Mouse (Mus musculus) megakaryocyte, adult 5-6 weeks (primary cell): ENCODE results near the gene Dr1. TPM values are rescaled to one million over a fixed set of nuclear protein-coding genes. Genes with fewer than 3 reads are reported as not detected.

ENCODE experiments used
- total RNA-seq, 2 experiments: library from RNA; stranded (forward) in 1 of 2; stranded (reverse) in 1 of 2; fragments of 153-499, 151-499 nt in 1 of 2; fragments of 221-1000, 200-1000 nt in 1 of 2; gene quantifications; 2 replicates each; pipeline versions ENCODE4 v1.2.3 to v1.2.4; 2015 to 2017

The Dr1 gene
- total RNA-seq, 2 experiments from 2014 or later, result 116 to 178 TPM

Other genes with a start within 250 kb of the Dr1 start
- 32.5 and 36.9 TPM in 2 replicates for gene Mtf2, start 203.2 kb upstream of the Dr1 start, total RNA-seq (2015)
- 33.3 and 46.3 TPM in 2 replicates for gene Mtf2, start 203.2 kb upstream of the Dr1 start, total RNA-seq (2017)
- 80.3 and 94.6 TPM in 2 replicates for gene Tmed5, start 136.3 kb upstream of the Dr1 start, total RNA-seq (2015)
- gene Tmed5, start 136.3 kb upstream of the Dr1 start, total RNA-seq (2017), result 85.4 and 86.1 TPM in 2 replicates
- 7.2 and 7.9 TPM in 2 replicates for gene Ccdc18, start 136.0 kb upstream of the Dr1 start, total RNA-seq (2015)
- gene Ccdc18, start 136.0 kb upstream of the Dr1 start, total RNA-seq (2017), result 11.7 and 13.0 TPM in 2 replicates
- 2.7 and 2.9 TPM in 2 replicates for gene Pigg, start 43.7 kb downstream of the Dr1 start, total RNA-seq (2015)
- gene Pigg, start 43.7 kb downstream of the Dr1 start, total RNA-seq (2017), result 3.9 and 5.0 TPM in 2 replicates
- gene Gm42517, start 99.0 kb downstream of the Dr1 start, total RNA-seq (2015), result not detected in 2 replicates
- not detected in 2 replicates for gene Gm42517, start 99.0 kb downstream of the Dr1 start, total RNA-seq (2017)
- gene Pde6b, start 119.5 kb downstream of the Dr1 start, total RNA-seq (2015), result not detected in 2 replicates
- not detected in 2 replicates for gene Pde6b, start 119.5 kb downstream of the Dr1 start, total RNA-seq (2017)
- 197 and 209 TPM in 2 replicates for gene Atp5k, start 165.6 kb downstream of the Dr1 start, total RNA-seq (2015)
- gene Atp5k, start 165.6 kb downstream of the Dr1 start, total RNA-seq (2017), result 132 and 217 TPM in 2 replicates
- 8.7 and 9.5 TPM in 2 replicates for gene Mfsd7a, start 180.0 kb downstream of the Dr1 start, total RNA-seq (2015)
- 15.2 and 21.7 TPM in 2 replicates for gene Mfsd7a, start 180.0 kb downstream of the Dr1 start, total RNA-seq (2017)
- gene Pcgf3, start 192.3 kb downstream of the Dr1 start, total RNA-seq (2015), result 13.0 and 16.5 TPM in 2 replicates
- gene Pcgf3, start 192.3 kb downstream of the Dr1 start, total RNA-seq (2017), result 9.5 and 13.5 TPM in 2 replicates